In the genomic region with DNA sequence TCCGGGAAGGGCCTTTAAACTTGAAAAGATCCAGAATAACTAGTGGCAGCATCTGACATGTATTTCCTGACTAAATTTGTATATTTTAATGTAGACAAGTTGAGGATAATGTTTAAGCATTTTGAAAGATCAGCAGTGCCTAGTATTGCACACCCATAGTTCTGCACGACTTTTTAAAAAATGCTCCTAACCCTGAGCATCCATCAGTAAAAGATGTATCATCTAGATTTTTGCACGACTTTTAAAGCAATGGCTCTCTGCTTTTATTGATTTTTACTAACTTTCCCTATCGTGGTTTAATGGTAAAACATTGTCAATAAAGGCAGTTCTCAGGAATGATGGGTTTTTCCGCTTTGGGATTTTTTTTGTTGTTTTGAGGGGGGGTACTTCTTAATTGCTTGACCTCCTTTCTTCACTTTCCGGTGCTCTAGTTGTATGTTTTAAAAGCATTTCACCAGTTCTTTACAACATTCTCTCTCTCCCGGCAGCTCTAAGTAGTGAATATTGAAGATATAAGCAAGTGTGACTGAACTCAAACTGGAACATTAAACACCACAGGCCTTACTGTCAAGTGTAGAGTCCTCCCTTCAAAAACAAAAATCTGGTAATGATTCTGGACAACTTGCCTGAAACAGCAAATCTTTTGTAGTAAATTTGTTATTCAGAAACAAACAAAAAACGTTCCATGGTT, we compare ENCODE assay signal across 8 mouse cellular contexts. TPM values are rescaled to one million over a fixed set of nuclear protein-coding genes. Genes with fewer than 3 reads are reported as not detected.
A peak's percentile ranks its signal among the peaks of the same experiment; 100 is the strongest.
DNase-seq lines count a peak whose midpoint lies in the region; ATAC-seq lines count a peak whose summit lies in the region.

No protein-coding gene starts in this region.

- WGBS in neural tube, embryonic 11.5 days: 22% methylated on average over 8 of the region's 8 CpGs
- 15% methylated on average over 8 of the region's 8 CpGs for WGBS in limb, embryonic 15.5 days
- WGBS in stomach, embryonic 16.5 days: 19% methylated on average over 8 of the region's 8 CpGs

- peak overlapping the region; percentile 78 for H3K27ac ChIP-seq in neural tube, embryonic 11.5 days (ENCODE audit: low read depth, low read length)
- peak overlapping the region; percentile 95 for H3K27ac ChIP-seq in limb, embryonic 15.5 days
- peak overlapping the region; percentile 97 for H3K27ac ChIP-seq in stomach, embryonic 16.5 days (ENCODE audit: low read length)

- no peaks in the 10 kb centered on the region for H3K36me3 ChIP-seq in neural tube, embryonic 11.5 days (ENCODE audit: control insufficient read depth, insufficient read depth, low read length)
- H3K36me3 ChIP-seq in limb, embryonic 15.5 days: peaks cover 3% of the 10 kb centered on the region
- H3K36me3 ChIP-seq in stomach, embryonic 16.5 days (ENCODE audit: control insufficient read depth, insufficient read depth, low read length): no peaks in the 10 kb centered on the region

- H3K4me2 ChIP-seq in neural tube, embryonic 11.5 days (ENCODE audit: low read depth): peak overlapping the region; percentile 45
- peak overlapping the region; percentile 50 for H3K4me2 ChIP-seq in limb, embryonic 15.5 days
- peak overlapping the region; percentile 66 for H3K4me2 ChIP-seq in stomach, embryonic 16.5 days (ENCODE audit: low read depth, low read length)

- DNase-seq in cerebellum, adult 9-10 months: peak; percentile 45
- no peak for DNase-seq in cerebellum, postnatal 4 days (ENCODE audit: low spot score in 2 of 2)
- DNase-seq in neural tube, embryonic 11.5 days (ENCODE audit: low spot score): no peak
- DNase-seq in neural tube, embryonic 10.5 days (ENCODE audit: extremely low spot score, low spot score): no peak
- DNase-seq in right cerebral cortex, adult 18-20 months: no peak
- DNase-seq in c-Kit-positive CD71-positive TER-119-positive erythroid progenitor cells, embryonic 14.5 days (ENCODE audit: low spot score): no peak

- ATAC-seq in neural tube, embryonic 11.5 days (ENCODE audit: insufficient read depth, low FRiP score, low TSS enrichment): no peak
- ATAC-seq in limb, embryonic 15.5 days (ENCODE audit: insufficient number of reproducible peaks, low FRiP score, low TSS enrichment, low read depth): no peak
- no peak for ATAC-seq in stomach, embryonic 16.5 days (ENCODE audit: insufficient read depth, low FRiP score)

- H3K9ac ChIP-seq in neural tube, embryonic 11.5 days (ENCODE audit: low read length): peak overlapping the region; percentile 62
- H3K9ac ChIP-seq in limb, embryonic 15.5 days: peak overlapping the region; percentile 28; the same call in 1 of the 2 replicates
- peak overlapping the region; percentile 70 for H3K9ac ChIP-seq in stomach, embryonic 16.5 days (ENCODE audit: low read length)

- H3K4me3 ChIP-seq in neural tube, embryonic 11.5 days (ENCODE audit: low read depth, low read length): peak overlapping the region; percentile 39; the same call in 1 of the 2 replicates
- H3K4me3 ChIP-seq in limb, embryonic 15.5 days: peak overlapping the region; percentile 46
- peak overlapping the region; percentile 58 for H3K4me3 ChIP-seq in stomach, embryonic 16.5 days (replicated peaks; ENCODE audit: low read length)

- H3K27me3 ChIP-seq in neural tube, embryonic 11.5 days (ENCODE audit: control insufficient read depth, insufficient read depth, low read length): no peaks in the 10 kb centered on the region
- no peaks in the 10 kb centered on the region for H3K27me3 ChIP-seq in limb, embryonic 15.5 days
- no peaks in the 10 kb centered on the region for H3K27me3 ChIP-seq in stomach, embryonic 16.5 days (ENCODE audit: control insufficient read depth, insufficient read depth, low read length)

- no peaks in the 10 kb centered on the region; the same call in 1 of the 2 replicates for H3K4me1 ChIP-seq in neural tube, embryonic 11.5 days (ENCODE audit: control insufficient read depth, insufficient read depth, low read length)
- H3K4me1 ChIP-seq in limb, embryonic 15.5 days: 0 out of 2 replicates have a peak, but pooled peaks cover 4% of the 10 kb centered on the region
- H3K4me1 ChIP-seq in stomach, embryonic 16.5 days (ENCODE audit: control insufficient read depth, insufficient read depth, low read length): peaks cover 6% of the 10 kb centered on the region; the same call in 1 of the 2 replicates

- no peaks in the 10 kb centered on the region for H3K9me3 ChIP-seq in neural tube, embryonic 11.5 days (ENCODE audit: control insufficient read depth, low read length)
- no peaks in the 10 kb centered on the region for H3K9me3 ChIP-seq in limb, embryonic 15.5 days
- H3K9me3 ChIP-seq in stomach, embryonic 16.5 days (replicated peaks; ENCODE audit: control insufficient read depth, low read length): no peaks in the 10 kb centered on the region

RNA-seq across cellular contexts. Expression of a gene that starts 12.8 kb away (rescaled TPM):
- polyA plus RNA-seq in neural tube, embryonic 11.5 days (2014; fragmentation: Nextera tagmentation; extraction: Ambion mirVana): not detected in 2 replicates
- not detected in 2 replicates for polyA plus RNA-seq in limb, embryonic 15.5 days (2015; fragmentation: Nextera tagmentation; extraction: Ambion mirVana)
- not detected in 2 replicates for polyA plus RNA-seq in stomach, embryonic 16.5 days (2015; fragmentation: Nextera tagmentation; extraction: Ambion mirVana)
